Mouse (Mus musculus) neural tube, embryonic 11.5 days (tissue): ENCODE measurements at regions not wholly inside any gene's neighbourhood (a gene's known extent, or its start where the extent isn't known, plus 50 kb on each side); places are given as distances from the start of the nearest gene placed in this dataset.

ENCODE experiments used
- ATAC-seq: fragments of 200-750 bp; cut with Nextera tagmentation; 2 replicates; pipeline ENCODE4 v1.8.0; 2017; ENCODE audit warnings: moderate number of reproducible peaks, mild to moderate bottlenecking, moderate TSS enrichment, moderate library complexity; ENCODE audit not compliant: insufficient read depth, low FRiP score, low TSS enrichment
- DNase-seq: peaks from one replicate; pipeline ENCODE4 v3.0.0-alpha.2; 2015; ENCODE audit warnings: low spot score
- H3K27ac ChIP-seq: fragments of 300-500 bp; sonication (generic); 2 replicates; pipeline ENCODE4 v1.5.1; 2014; ENCODE audit warnings: low read depth, mild to moderate bottlenecking, low read length
- H3K27me3 ChIP-seq: fragments of 300-500 bp; sonication (generic); 2 replicates; pipeline ENCODE4 v1.6.1; 2014; ENCODE audit warnings: mild to moderate bottlenecking, low read length, mixed read lengths; ENCODE audit not compliant: control insufficient read depth, insufficient read depth
- H3K36me3 ChIP-seq: fragments of 300-500 bp; sonication (generic); 2 replicates; pipeline ENCODE4 v1.6.1; 2014; ENCODE audit warnings: mild to moderate bottlenecking, low read length, moderate library complexity, mixed read lengths; ENCODE audit not compliant: control insufficient read depth, insufficient read depth
- H3K4me1 ChIP-seq: fragments of 300-500 bp; sonication (generic); 2 replicates; pipeline ENCODE4 v1.6.1; 2014; ENCODE audit warnings: low read length, mixed read lengths; ENCODE audit not compliant: control insufficient read depth, insufficient read depth
- H3K4me2 ChIP-seq: fragments of 300-500 bp; sonication (generic); 2 replicates; pipeline ENCODE4 v1.6.1; 2014; ENCODE audit warnings: low read depth, mild to moderate bottlenecking, moderate library complexity
- H3K4me3 ChIP-seq: fragments of 300-500 bp; sonication (generic); 2 replicates; pipeline ENCODE4 v1.5.1; 2014; ENCODE audit warnings: low read depth, low read length
- H3K9ac ChIP-seq: fragments of 300-500 bp; sonication (generic); 2 replicates; pipeline ENCODE4 v1.6.1; 2014; ENCODE audit warnings: mild to moderate bottlenecking, low read length
- H3K9me3 ChIP-seq: fragments of 300-500 bp; sonication (generic); 2 replicates; pipeline ENCODE4 v1.6.1; 2016; ENCODE audit warnings: low read length; ENCODE audit not compliant: control insufficient read depth
- WGBS: fragments of 180-500 bp; shearing (Covaris S2); extraction: QIAGEN DNeasy Blood & Tissue Kit; methylation state at CpG from one replicate; pipeline ENCODE4 v1.1.7; 2014; 5-methylcytosine and 5-hydroxymethylcytosine counted together

GRCm38 (mm10) chr1:193778181-193778580 lies 408.1 kb upstream of the Camk1g start:
- Histone ChIP-seq H3K9me3 (no peaks in the 10 kb centered on the region), H3K4me3 (no peak overlapping the region), H3K36me3 (no peaks in the 10 kb centered on the region), H3K9ac (no peak overlapping the region), H3K27me3 (no peaks in the 10 kb centered on the region), H3K4me1 (no peaks in the 10 kb centered on the region), H3K4me2 (no peak overlapping the region), H3K27ac (no peak overlapping the region)
- DNase-seq (no peak), ATAC-seq (no peak)
- WGBS = 80% methylated on average over 1 of the region's 1 CpGs

DNA sequence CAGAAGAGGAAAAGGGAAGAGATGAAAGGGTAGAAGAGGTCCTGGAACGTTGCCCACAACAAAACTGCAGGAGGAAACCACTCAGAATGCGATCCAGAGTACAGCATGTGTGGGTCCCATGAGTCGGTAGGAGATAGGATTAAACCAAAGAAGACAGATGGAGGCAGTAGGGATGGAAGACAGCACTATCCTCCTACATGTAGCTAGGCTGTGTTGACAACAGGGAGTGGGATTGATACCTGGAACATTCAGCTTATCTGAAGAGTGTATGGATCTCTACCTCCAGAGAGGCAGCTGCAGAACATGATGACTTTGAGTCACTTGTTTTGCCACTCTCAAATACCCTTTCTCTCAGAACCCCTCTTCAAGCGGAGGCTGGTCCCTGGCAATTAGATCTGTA lies 399.4 kb upstream of the Camk1g start:
- Histone ChIP-seq H3K9ac (no peak overlapping the region), H3K9me3 (no peaks in the 10 kb centered on the region), H3K4me1 (no peaks in the 10 kb centered on the region), H3K27ac (no peak overlapping the region), H3K4me2 (no peak overlapping the region), H3K4me3 (no peak overlapping the region), H3K27me3 (no peaks in the 10 kb centered on the region), H3K36me3 (no peaks in the 10 kb centered on the region)
- no peak for DNase-seq
- ATAC-seq = no peak
- WGBS = 88% methylated on average over 4 of the region's 4 CpGs

DNA sequence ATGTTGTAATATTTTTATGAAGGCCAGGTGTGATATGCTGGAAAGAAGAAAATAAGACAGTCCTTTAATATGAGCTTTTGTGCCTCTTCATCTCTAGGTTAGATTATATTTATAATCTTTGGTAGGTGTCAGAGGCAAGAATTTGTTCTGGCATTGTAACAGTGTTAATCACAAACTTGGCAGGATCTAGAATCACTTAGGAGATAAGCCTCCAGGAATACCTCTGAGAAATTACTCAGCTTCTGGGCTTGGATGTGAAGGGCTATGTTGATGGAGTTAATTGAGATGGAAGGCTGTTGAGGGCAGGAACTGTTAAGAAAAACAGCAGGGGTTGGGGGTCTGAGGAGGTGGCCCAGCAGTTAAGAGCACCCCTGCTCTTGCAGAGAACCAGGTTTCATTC lies 394.0 kb upstream of the Camk1g start:
- DNase-seq = no peak
- Histone ChIP-seq H3K4me2 (no peak overlapping the region), H3K4me1 (no peaks in the 10 kb centered on the region), H3K4me3 (no peak overlapping the region), H3K27ac (no peak overlapping the region), H3K27me3 (no peaks in the 10 kb centered on the region), H3K9me3 (no peaks in the 10 kb centered on the region), H3K36me3 (no peaks in the 10 kb centered on the region), H3K9ac (no peak overlapping the region)
- ATAC-seq = no peak

GRCm38 (mm10) chr1:193751819-193752251 lies 381.7 kb upstream of the Camk1g start:
- Histone ChIP-seq H3K27me3 (no peaks in the 10 kb centered on the region), H3K9ac (no peak overlapping the region), H3K4me1 (no peaks in the 10 kb centered on the region), H3K4me2 (no peak overlapping the region), H3K36me3 (no peaks in the 10 kb centered on the region), H3K4me3 (no peak overlapping the region), H3K9me3 (no peaks in the 10 kb centered on the region), H3K27ac (no peak overlapping the region)
- no peak for DNase-seq
- WGBS = 40% methylated on average over 4 of the region's 4 CpGs
- ATAC-seq = peak; percentile 20; the same call in 1 of the 2 replicates

- DNase-seq (no peak), ATAC-seq (no peak)
- H3K9me3 ChIP-seq = no peaks in the 10 kb centered on the region
Observed at GRCm38 (mm10) chr1:193750929-193751328, 380.8 kb upstream of the Camk1g start.

DNA sequence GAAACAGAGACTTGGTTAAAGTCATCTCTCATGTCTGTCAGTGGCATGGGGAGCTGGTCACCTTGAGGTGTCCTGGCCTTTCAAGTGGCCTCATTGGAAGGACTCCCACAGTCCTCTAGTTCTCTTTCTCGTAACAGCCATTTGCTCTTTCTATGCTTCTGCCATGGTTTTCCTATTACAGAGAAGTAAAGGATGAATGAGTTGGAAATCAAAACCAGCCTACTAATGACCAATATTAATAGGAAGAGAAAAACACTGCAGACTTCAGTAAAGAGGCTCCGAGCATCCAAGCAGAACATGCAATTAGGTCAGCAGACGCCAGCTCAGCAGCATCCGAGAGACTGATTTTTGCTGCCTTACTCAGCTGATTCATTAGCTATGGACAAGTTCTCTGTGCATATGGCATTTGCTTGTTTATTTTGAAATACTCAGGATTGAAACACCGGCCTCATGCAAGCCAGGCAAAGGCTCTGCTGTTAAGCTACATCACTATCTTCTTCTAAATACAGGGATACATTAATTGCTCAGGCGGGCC lies 377.4 kb upstream of the Camk1g start:
- 80% methylated on average over 6 of the region's 6 CpGs for WGBS
- Histone ChIP-seq H3K27ac (no peak overlapping the region), H3K27me3 (no peaks in the 10 kb centered on the region)

More at GRCm38 (mm10) chr1:193750929-193751328, 380.8 kb upstream of the Camk1g start:
- no peak overlapping the region for H3K4me3 ChIP-seq
- H3K36me3 ChIP-seq = no peaks in the 10 kb centered on the region
- H3K27ac ChIP-seq = no peak overlapping the region
- H3K27me3 ChIP-seq = no peaks in the 10 kb centered on the region
- no peak overlapping the region for H3K4me2 ChIP-seq
- no peak overlapping the region for H3K9ac ChIP-seq
- no peaks in the 10 kb centered on the region for H3K4me1 ChIP-seq
- WGBS = 76% methylated on average over 4 of the region's 4 CpGs

DNA sequence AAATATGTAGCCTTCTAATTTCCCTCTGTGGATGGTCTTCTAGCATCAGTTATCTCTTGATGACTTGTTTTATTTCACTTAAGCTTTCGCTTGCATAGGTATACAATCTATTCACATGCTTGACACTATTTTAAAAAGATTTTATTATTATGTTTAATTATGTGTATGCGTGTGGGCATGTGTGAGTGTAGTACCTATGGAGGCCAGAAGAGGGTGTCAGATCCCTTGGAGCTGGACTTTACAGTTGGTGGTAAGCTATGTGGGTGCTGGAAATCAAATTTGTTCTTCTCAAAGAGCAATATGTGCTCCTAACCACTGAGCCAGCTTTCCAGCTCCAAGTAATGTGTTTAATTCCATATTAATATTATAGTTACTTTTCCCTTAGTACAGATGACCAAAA lies 372.6 kb upstream of the Camk1g start:
- no peak overlapping the region for H3K4me3 ChIP-seq
- DNase-seq (no peak), ATAC-seq (no peak)
- H3K27ac ChIP-seq = no peak overlapping the region
- H3K36me3 ChIP-seq = no peaks in the 10 kb centered on the region
- H3K4me1 ChIP-seq = no peaks in the 10 kb centered on the region
- WGBS = 90% methylated on average over 2 of the region's 2 CpGs
- H3K9ac ChIP-seq = no peak overlapping the region
- H3K4me2 ChIP-seq = no peak overlapping the region
- no peaks in the 10 kb centered on the region for H3K27me3 ChIP-seq
- H3K9me3 ChIP-seq = no peaks in the 10 kb centered on the region

More for the DNA sequence above, 377.4 kb upstream of the Camk1g start:
- Histone ChIP-seq H3K4me1 (no peaks in the 10 kb centered on the region), H3K36me3 (no peaks in the 10 kb centered on the region), H3K4me2 (no peak overlapping the region), H3K4me3 (no peak overlapping the region), H3K9ac (no peak overlapping the region), H3K9me3 (no peaks in the 10 kb centered on the region)
- no peak for ATAC-seq
- DNase-seq = no peak

DNA sequence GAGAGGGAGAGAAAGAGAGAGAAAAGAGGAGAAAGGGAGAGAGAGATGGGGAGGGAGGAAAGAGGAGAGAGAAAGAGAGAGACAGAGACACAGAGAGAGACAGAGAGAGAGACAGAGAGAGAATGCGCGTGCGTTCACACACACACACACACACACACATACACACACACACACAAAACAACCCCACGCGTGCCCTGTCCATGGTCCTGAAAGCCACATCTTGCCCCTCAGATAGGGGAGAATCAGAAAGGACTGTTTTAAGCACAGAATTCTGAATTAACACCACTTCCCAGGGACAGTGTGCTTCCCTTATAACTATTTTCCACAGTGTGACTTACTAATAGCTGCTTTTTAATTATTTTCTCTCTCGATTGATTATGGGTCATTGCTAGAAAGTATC lies 368.7 kb upstream of the Camk1g start:
- ATAC-seq (no peak), DNase-seq (peak; percentile 41)
- 68% methylated on average over 6 of the region's 6 CpGs for WGBS
- no peaks in the 10 kb centered on the region for H3K27me3 ChIP-seq
- H3K36me3 ChIP-seq = no peaks in the 10 kb centered on the region
- H3K4me2 ChIP-seq = no peak overlapping the region
- H3K4me3 ChIP-seq = no peak overlapping the region
- H3K9me3 ChIP-seq = no peaks in the 10 kb centered on the region
- peaks cover 6% of the 10 kb centered on the region; the same call in 1 of the 2 replicates for H3K4me1 ChIP-seq
- no peak overlapping the region for H3K9ac ChIP-seq
- no peak overlapping the region for H3K27ac ChIP-seq

DNA sequence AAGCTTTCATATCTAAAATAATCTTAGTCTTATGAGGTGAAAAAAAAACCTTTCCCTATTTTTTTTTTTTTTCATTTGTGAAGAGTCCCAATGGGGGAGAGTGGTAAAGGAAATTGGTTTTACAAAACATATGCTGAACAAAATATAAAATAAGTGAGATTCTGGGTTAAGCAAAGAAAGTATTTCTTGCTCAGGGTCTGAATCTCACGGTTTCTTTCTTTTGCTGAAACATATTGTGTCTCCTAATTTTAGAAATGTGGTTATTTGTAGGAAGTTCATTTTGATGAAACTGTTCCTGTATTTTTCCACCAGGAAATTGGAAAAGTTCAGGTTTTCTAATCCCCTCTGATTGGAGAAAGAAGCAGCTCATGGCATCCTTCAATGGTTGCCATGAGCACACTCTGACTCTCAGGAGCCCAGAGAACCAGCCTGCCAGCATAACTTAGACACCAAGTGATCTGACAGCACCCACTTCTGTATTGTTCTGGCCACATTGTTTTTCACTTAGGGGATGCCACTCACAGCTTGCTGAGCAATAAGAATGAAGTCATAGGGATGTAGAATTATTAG lies 365.9 kb upstream of the Camk1g start:
- DNase-seq (no peak), ATAC-seq (no peak)
- Histone ChIP-seq H3K27ac (no peak overlapping the region), H3K4me2 (no peak overlapping the region), H3K4me3 (no peak overlapping the region), H3K9ac (no peak overlapping the region), H3K27me3 (no peaks in the 10 kb centered on the region), H3K4me1 (peaks cover 10% of the 10 kb centered on the region), H3K9me3 (no peaks in the 10 kb centered on the region), H3K36me3 (no peaks in the 10 kb centered on the region)
- 91% methylated on average over 1 of the region's 1 CpGs for WGBS
